Mouse (Mus musculus): ENCODE measurements around the gene Bet1l. TPM values are rescaled to one million over a fixed set of nuclear protein-coding genes. Genes with fewer than 3 reads are reported as not detected.

Gene Bet1l
- polyA plus RNA-seq (2015; fragmentation: Nextera tagmentation; extraction: Ambion mirVana): 35.6 and 40.4 TPM in 2 replicates

DNA sequence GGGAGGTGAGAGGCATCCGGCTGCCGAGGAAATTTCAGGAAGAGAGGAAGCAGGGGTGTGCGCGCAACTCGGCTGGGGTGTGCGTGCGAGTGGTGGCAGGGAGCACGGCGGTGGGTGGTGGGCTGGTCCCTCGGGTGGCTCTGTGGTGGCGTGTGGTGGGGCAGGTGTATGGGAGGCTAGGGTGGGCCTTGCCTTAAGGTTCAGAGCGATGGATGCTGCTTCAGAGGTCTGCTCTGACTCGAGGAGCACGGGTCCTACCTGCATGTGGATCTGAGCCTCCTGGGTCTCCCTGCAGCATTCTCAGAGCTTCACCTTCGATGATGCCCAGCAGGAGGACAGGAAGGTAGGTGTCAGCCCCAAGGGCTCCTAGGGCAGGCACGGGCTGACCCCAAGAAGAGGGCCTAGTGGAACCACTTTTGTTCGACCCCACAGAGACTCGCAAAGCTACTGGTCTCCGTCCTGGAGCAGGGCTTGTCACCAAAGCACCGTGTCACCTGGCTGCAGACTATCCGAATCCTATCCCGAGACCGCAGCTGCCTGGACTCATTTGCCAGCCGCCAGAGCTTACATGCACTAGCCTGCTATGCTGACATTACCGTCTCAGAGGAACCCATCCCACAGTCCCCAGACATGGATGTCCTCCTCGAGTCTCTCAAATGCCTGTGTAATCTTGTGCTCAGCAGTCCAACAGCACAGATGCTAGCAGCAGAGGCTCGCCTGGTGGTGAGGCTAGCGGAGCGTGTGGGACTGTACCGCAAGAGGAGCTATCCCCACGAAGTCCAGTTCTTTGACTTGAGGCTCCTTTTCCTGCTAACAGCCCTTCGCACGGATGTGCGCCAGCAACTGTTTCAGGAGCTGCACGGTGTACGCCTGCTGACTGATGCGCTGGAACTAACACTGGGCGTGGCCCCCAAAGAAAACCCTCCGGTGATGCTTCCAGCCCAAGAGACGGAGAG, at the start of gene Bet1l:
Gene Bet1l (minus strand): TSS at position 28 of the 956 bp plus-strand sequence.
- Histone ChIP-seq H3K4me2 (ENCODE audit: low read length) (peak within 1 kb of the TSS; percentile 95), H3K4me1 (replicated peaks; ENCODE audit: control insufficient read depth, insufficient read depth, low read length) (peaks cover 31% of the 10 kb centered on the region), H3K27me3 (replicated peaks; ENCODE audit: control insufficient read depth, insufficient read depth, low read length) (no peaks in the 10 kb centered on the region), H3K4me3 (replicated peaks; ENCODE audit: low read length) (peak within 1 kb of the TSS; percentile 87), H3K9me3 (ENCODE audit: control insufficient read depth, low read length) (no peaks in the 10 kb centered on the region), H3K27ac (ENCODE audit: low read length) (peak within 1 kb of the TSS; percentile 93), H3K36me3 (ENCODE audit: control insufficient read depth, insufficient read depth) (peaks cover 30% of the 10 kb centered on the region), H3K9ac (replicated peaks; ENCODE audit: low read depth, low read length) (peak within 1 kb of the TSS; percentile 88)
- ATAC-seq: peak; percentile 26
- 36% methylated on average over 40 of the region's 40 CpGs for WGBS

DNA sequence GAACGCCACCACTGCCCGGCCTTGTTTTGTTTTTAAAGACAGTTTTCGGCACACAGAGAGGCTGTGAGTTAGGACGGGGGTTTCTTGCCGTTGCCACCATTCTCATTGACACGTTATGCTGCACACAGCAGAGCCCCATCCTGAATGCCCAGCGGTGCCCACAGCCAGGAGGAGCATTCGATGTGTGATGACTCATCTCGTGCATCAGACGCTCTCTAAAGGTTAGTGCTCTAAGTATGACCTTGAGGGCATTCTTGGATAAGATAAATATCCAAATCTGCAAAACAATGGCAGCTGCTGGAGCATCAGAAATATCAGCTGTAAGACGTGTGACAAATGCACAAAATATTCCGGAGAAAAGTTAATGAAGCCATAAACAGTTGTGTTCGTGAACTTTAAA, 49.8 kb upstream of the Bet1l start:
- Histone ChIP-seq H3K36me3 (ENCODE audit: control insufficient read depth, insufficient read depth) (no peaks in the 10 kb centered on the region), H3K4me1 (replicated peaks; ENCODE audit: control insufficient read depth, insufficient read depth, low read length) (peaks cover 10% of the 10 kb centered on the region), H3K4me2 (ENCODE audit: low read length) (no peak overlapping the region), H3K9ac (replicated peaks; ENCODE audit: low read depth, low read length) (no peak overlapping the region), H3K27ac (ENCODE audit: low read length) (no peak overlapping the region), H3K4me3 (replicated peaks; ENCODE audit: low read length) (no peak overlapping the region), H3K27me3 (replicated peaks; ENCODE audit: control insufficient read depth, insufficient read depth, low read length) (no peaks in the 10 kb centered on the region), H3K9me3 (ENCODE audit: control insufficient read depth, low read length) (no peaks in the 10 kb centered on the region)
- 86% methylated on average over 13 of the region's 13 CpGs for WGBS
- ATAC-seq: no peak

DNA sequence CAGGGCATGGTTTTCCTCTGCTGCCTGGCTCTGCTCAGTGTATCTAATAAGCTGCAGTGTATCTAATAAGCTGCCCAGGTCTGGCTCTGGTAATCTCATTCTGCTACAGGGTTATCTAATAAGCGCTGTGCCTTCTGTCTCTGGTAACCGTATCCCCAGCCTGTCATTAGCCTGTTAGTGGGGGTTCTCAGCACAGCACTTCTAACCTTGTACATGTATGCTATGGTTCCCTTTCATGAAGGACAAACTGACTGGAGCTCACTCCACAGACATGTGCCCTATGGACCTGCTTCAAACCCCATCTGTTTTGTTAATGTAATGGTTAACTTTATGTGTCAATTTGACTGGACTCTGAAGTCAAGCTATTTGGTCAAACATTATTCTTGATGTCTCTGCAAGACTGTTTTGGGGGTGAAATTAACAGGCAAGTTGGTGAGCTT, 48.3 kb upstream of the Bet1l start:
- H3K4me3 ChIP-seq (replicated peaks; ENCODE audit: low read length): no peak overlapping the region
- H3K4me1 ChIP-seq (replicated peaks; ENCODE audit: control insufficient read depth, insufficient read depth, low read length): peaks cover 10% of the 10 kb centered on the region
- H3K27me3 ChIP-seq (replicated peaks; ENCODE audit: control insufficient read depth, insufficient read depth, low read length): no peaks in the 10 kb centered on the region
- no peak for ATAC-seq
- no peak overlapping the region for H3K4me2 ChIP-seq (ENCODE audit: low read length)
- no peaks in the 10 kb centered on the region for H3K9me3 ChIP-seq (ENCODE audit: control insufficient read depth, low read length)
- H3K27ac ChIP-seq (ENCODE audit: low read length): no peak overlapping the region
- WGBS: 90% methylated on average over 2 of the region's 2 CpGs
- no peaks in the 10 kb centered on the region for H3K36me3 ChIP-seq (ENCODE audit: control insufficient read depth, insufficient read depth)
- no peak overlapping the region for H3K9ac ChIP-seq (replicated peaks; ENCODE audit: low read depth, low read length)

DNA sequence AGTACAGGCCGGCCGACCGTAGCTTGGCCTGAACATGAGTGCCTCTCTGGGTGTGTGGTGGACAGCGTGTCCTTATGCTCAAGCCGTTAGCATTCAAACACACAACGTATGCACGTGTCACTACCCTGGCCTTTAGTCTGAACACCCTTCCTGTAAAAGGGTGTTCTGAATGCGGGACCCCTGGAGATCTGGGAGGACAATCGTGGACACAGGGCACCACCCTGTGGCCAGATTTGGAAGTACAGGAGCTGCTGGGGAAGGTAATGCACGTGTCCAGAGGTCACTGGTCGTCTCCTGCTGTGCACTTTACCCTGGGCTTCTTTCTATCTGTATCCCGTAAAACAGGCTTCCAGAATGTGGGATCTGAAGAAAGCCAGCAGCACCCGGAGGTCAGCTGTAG, 45.8 kb upstream of the Bet1l start:
- whole genome bisulfite sequencing: 24% methylated on average over 13 of the region's 13 CpGs
- Histone ChIP-seq H3K4me1 (replicated peaks; ENCODE audit: control insufficient read depth, insufficient read depth, low read length) (0 out of 2 replicates have a peak, but pooled peaks cover 4% of the 10 kb centered on the region), H3K27me3 (replicated peaks; ENCODE audit: control insufficient read depth, insufficient read depth, low read length) (no peaks in the 10 kb centered on the region), H3K4me3 (replicated peaks; ENCODE audit: low read length) (no peak overlapping the region), H3K27ac (ENCODE audit: low read length) (no peak overlapping the region), H3K36me3 (ENCODE audit: control insufficient read depth, insufficient read depth) (no peaks in the 10 kb centered on the region), H3K9ac (replicated peaks; ENCODE audit: low read depth, low read length) (no peak overlapping the region), H3K4me2 (ENCODE audit: low read length) (no peak overlapping the region), H3K9me3 (ENCODE audit: control insufficient read depth, low read length) (no peaks in the 10 kb centered on the region)
- 0 out of 2 replicates have a peak, but pooled peaks have one; percentile 28 for ATAC-seq

DNA sequence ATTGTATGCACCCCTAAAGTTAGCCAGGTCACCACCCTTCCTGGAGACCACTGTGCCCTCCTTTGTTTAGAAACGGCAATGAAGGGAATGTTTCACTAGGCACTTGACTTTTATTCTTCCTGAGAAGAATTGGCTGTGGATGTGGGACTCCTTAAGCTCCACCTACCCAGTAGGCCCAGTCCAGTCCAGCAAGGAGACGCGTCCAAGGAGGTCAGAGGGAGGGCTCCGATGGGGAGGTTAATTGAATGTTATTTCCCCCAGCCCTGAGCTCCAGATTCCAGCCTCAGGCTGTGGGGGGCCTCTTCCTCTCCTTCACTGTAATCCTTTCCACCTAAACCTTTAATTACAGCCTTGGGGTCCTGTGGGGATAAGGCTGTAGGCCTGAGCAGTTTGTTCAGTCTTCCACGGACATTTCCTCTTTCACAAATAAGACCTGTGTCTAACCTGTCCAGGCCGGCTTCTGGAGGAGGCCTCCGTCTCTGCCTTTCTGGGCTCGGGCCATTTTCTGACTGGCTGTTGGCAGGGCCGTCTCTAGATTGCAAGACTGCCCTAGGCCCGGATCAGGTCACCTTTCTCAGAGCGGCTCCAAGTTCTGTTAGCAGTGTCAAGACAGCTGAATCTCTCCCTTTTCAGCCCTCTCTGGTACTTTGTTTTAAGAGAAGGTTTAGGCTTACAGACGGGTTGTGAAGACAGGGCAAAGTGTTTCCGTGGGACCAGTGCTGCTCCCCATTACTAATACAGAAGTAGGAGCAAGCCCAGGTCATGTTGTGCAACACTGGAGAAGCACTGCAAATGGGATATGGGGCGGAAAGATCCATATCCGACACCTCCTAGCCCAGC, 44.9 kb upstream of the Bet1l start:
- Histone ChIP-seq H3K27ac (ENCODE audit: low read length) (no peak overlapping the region), H3K36me3 (ENCODE audit: control insufficient read depth, insufficient read depth) (peaks cover 6% of the 10 kb centered on the region; the same call in 1 of the 2 replicates), H3K4me2 (ENCODE audit: low read length) (no peak overlapping the region), H3K4me3 (replicated peaks; ENCODE audit: low read length) (no peak overlapping the region), H3K4me1 (replicated peaks; ENCODE audit: control insufficient read depth, insufficient read depth, low read length) (0 out of 2 replicates have a peak, but pooled peaks cover 4% of the 10 kb centered on the region), H3K9ac (replicated peaks; ENCODE audit: low read depth, low read length) (no peak overlapping the region), H3K9me3 (ENCODE audit: control insufficient read depth, low read length) (no peaks in the 10 kb centered on the region), H3K27me3 (replicated peaks; ENCODE audit: control insufficient read depth, insufficient read depth, low read length) (no peaks in the 10 kb centered on the region)
- ATAC-seq: no peak
- WGBS: 75% methylated on average over 15 of the region's 15 CpGs

DNA sequence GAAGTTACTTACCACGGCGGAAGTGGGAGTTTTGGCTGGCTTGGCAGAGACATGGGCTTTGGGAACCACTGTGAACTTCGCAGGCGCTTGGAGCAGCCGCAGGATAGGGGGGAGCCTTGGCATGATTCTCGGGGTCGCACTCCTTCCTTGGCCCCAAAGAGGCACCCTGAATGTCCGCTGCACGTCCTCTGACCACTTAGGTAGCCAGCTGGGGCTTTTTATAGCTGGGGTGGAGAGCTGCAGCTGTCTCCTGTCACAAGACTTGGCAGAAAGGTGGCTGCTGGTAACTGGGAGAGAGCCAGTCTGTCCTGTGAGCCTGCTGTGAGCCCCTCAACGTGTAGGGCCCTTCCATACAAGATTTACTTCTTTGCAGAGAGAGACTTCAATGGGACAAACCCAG, 42.8 kb upstream of the Bet1l start, which contains the start of gene Cox8b:
Gene Cox8b (minus strand): TSS at position 227 of the 400 bp plus-strand sequence.
- Histone ChIP-seq H3K4me1 (replicated peaks; ENCODE audit: control insufficient read depth, insufficient read depth, low read length) (0 out of 2 replicates have a peak, but pooled peaks cover 4% of the 10 kb centered on the region), H3K9me3 (ENCODE audit: control insufficient read depth, low read length) (no peaks in the 10 kb centered on the region), H3K9ac (replicated peaks; ENCODE audit: low read depth, low read length) (no peak within 1 kb of the TSS), H3K27ac (ENCODE audit: low read length) (no peak within 1 kb of the TSS), H3K36me3 (ENCODE audit: control insufficient read depth, insufficient read depth) (peaks cover 9% of the 10 kb centered on the region; the same call in 1 of the 2 replicates), H3K4me3 (replicated peaks; ENCODE audit: low read length) (no peak within 1 kb of the TSS), H3K4me2 (ENCODE audit: low read length) (no peak within 1 kb of the TSS), H3K27me3 (replicated peaks; ENCODE audit: control insufficient read depth, insufficient read depth, low read length) (no peaks in the 10 kb centered on the region)
- no peak for ATAC-seq
- WGBS: 84% methylated on average over 10 of the region's 10 CpGs

DNA sequence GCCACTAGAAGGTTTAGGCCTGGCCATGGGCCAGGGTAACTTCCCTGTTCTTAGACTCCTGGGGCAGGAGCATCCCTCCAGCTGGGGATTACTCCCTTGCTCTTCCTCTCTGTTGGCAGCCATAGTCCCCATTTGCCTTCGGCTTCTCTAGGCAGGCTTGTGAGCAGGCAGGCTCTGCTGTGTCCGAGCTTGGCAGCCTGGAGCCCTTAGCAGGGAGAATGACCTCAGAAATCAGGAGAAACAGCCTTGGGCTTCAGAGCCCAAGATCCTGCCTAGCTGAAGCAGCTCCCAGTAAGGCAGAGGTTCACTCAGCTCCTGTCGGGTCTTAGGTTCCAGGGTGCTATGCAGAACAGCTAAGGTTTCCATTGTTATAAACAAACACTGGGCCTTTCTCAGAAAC, 41.7 kb upstream of the Bet1l start:
- no peak for ATAC-seq
- H3K4me3 ChIP-seq (replicated peaks; ENCODE audit: low read length): no peak overlapping the region
- 0 out of 2 replicates have a peak, but pooled peaks cover 4% of the 10 kb centered on the region for H3K4me1 ChIP-seq (replicated peaks; ENCODE audit: control insufficient read depth, insufficient read depth, low read length)
- H3K36me3 ChIP-seq (ENCODE audit: control insufficient read depth, insufficient read depth): peaks cover 17% of the 10 kb centered on the region
- H3K9ac ChIP-seq (replicated peaks; ENCODE audit: low read depth, low read length): no peak overlapping the region
- no peak overlapping the region for H3K4me2 ChIP-seq (ENCODE audit: low read length)
- WGBS: 91% methylated on average over 3 of the region's 3 CpGs
- no peaks in the 10 kb centered on the region for H3K27me3 ChIP-seq (replicated peaks; ENCODE audit: control insufficient read depth, insufficient read depth, low read length)
- H3K27ac ChIP-seq (ENCODE audit: low read length): no peak overlapping the region
- no peaks in the 10 kb centered on the region for H3K9me3 ChIP-seq (ENCODE audit: control insufficient read depth, low read length)

DNA sequence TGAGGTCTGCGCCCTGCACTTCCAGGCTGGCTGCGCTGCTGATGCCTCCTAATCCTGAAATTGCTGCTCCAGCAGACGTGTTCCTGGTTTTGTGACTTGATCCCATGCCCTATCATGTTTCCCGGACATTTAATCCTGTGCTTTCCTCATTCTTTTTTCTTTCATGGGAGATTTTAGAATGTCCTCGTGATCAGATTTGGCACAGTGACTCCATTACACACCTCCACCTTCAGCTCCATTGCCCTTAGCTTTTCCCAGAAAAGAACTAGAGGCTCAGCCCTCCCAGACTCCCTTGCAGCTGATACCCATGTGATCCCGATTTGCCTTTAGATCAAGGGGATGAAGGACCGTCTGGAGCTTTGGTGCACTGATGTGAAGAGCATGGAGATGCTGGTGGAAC, 40.5 kb upstream of the Bet1l start:
- no peak for ATAC-seq
- H3K4me1 ChIP-seq (replicated peaks; ENCODE audit: control insufficient read depth, insufficient read depth, low read length): no peaks in the 10 kb centered on the region
- H3K4me3 ChIP-seq (replicated peaks; ENCODE audit: low read length): no peak overlapping the region
- peaks cover 21% of the 10 kb centered on the region for H3K36me3 ChIP-seq (ENCODE audit: control insufficient read depth, insufficient read depth)
- 90% methylated on average over 7 of the region's 7 CpGs for WGBS
- no peak overlapping the region for H3K4me2 ChIP-seq (ENCODE audit: low read length)
- H3K27ac ChIP-seq (ENCODE audit: low read length): no peak overlapping the region
- no peaks in the 10 kb centered on the region for H3K27me3 ChIP-seq (replicated peaks; ENCODE audit: control insufficient read depth, insufficient read depth, low read length)
- H3K9ac ChIP-seq (replicated peaks; ENCODE audit: low read depth, low read length): no peak overlapping the region
- H3K9me3 ChIP-seq (ENCODE audit: control insufficient read depth, low read length): no peaks in the 10 kb centered on the region

DNA sequence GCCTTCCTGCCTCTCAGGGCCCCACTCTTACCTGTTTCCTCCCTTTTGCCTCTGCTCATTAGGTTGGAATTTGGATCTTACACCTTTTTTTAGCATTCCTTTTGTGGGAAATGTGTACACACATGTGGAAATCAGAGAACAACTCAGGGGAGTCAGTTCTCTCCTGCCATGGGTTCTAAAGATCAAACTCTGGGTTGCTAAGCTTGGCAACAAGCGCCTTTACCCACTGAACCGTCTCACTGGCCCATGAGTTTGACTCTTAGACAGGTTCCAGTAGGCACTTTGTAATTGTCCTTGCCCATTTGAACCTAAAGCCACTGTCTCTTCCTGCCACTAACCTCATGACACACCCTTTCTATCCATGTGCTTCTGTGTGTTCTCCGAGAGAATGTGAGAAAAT, 37.2 kb upstream of the Bet1l start:
- H3K36me3 ChIP-seq (ENCODE audit: control insufficient read depth, insufficient read depth): peaks cover 29% of the 10 kb centered on the region
- no peaks in the 10 kb centered on the region for H3K9me3 ChIP-seq (ENCODE audit: control insufficient read depth, low read length)

More for the DNA sequence above, 37.2 kb upstream of the Bet1l start:
- Histone ChIP-seq H3K4me3 (replicated peaks; ENCODE audit: low read length) (no peak overlapping the region), H3K4me2 (ENCODE audit: low read length) (no peak overlapping the region), H3K27ac (ENCODE audit: low read length) (no peak overlapping the region), H3K9ac (replicated peaks; ENCODE audit: low read depth, low read length) (no peak overlapping the region), H3K4me1 (replicated peaks; ENCODE audit: control insufficient read depth, insufficient read depth, low read length) (no peaks in the 10 kb centered on the region), H3K27me3 (replicated peaks; ENCODE audit: control insufficient read depth, insufficient read depth, low read length) (no peaks in the 10 kb centered on the region)
- WGBS: 93% methylated on average over 3 of the region's 3 CpGs
- no peak for ATAC-seq
